Mouse (Mus musculus) limb, embryonic 14.5 days (tissue): ENCODE measurements around the gene Pbld2. TPM values are rescaled to one million over a fixed set of nuclear protein-coding genes. Genes with fewer than 3 reads are reported as not detected.
A peak's percentile ranks its signal among the peaks of the same experiment; 100 is the strongest.

Experiments used
- ATAC-seq: fragments of 200-750 bp; cut with Nextera tagmentation; 2 replicates; pipeline ENCODE4 v1.8.0; 2017; ENCODE audit warnings: low read depth, moderate number of reproducible peaks, moderate TSS enrichment; ENCODE audit not compliant: low FRiP score
- DNase-seq: peaks from one replicate; pipeline ENCODE4 v3.0.0-alpha.2; 2015; ENCODE audit warnings: low spot score
- H3K27ac ChIP-seq: fragments of 300-500 bp; sonication (generic); replicated peaks from 2 replicates; pipeline ENCODE4 v1.5.1; 2014; ENCODE audit warnings: low read depth, mild to moderate bottlenecking, low read length, moderate library complexity, mixed read lengths
- H3K27me3 ChIP-seq: fragments of 300-500 bp; sonication (generic); 2 replicates; pipeline ENCODE4 v1.6.1; 2014; ENCODE audit warnings: low read length, mixed read lengths; ENCODE audit not compliant: control insufficient read depth, insufficient read depth
- H3K36me3 ChIP-seq: fragments of 300-500 bp; sonication (generic); 2 replicates; pipeline ENCODE4 v1.6.1; 2014; ENCODE audit warnings: mild to moderate bottlenecking, low read length, moderate library complexity, mixed read lengths; ENCODE audit not compliant: control insufficient read depth, insufficient read depth
- H3K4me1 ChIP-seq: fragments of 300-500 bp; sonication (generic); 2 replicates; pipeline ENCODE4 v1.6.1; 2014; ENCODE audit warnings: antibody characterized with exemption, low read length, mixed read lengths; ENCODE audit not compliant: control insufficient read depth, insufficient read depth
- H3K4me2 ChIP-seq: fragments of 300-500 bp; sonication (generic); replicated peaks from 2 replicates; pipeline ENCODE4 v1.6.1; 2014; ENCODE audit warnings: low read depth, mild to moderate bottlenecking, low read length, moderate library complexity; ENCODE audit not compliant: severe bottlenecking
- H3K4me3 ChIP-seq: fragments of 300-500 bp; sonication (generic); replicated peaks from 2 replicates; pipeline ENCODE4 v1.5.1; 2014; ENCODE audit warnings: low read length
- H3K9ac ChIP-seq: fragments of 300-500 bp; sonication (generic); 2 replicates; pipeline ENCODE4 v1.6.1; 2014; ENCODE audit warnings: mild to moderate bottlenecking, low read depth, low read length, moderate library complexity; ENCODE audit not compliant: severe bottlenecking
- H3K9me3 ChIP-seq: fragments of 300-500 bp; sonication (generic); 2 replicates; pipeline ENCODE4 v1.6.1; 2016; ENCODE audit warnings: low read length; ENCODE audit not compliant: control insufficient read depth
- POLR2A ChIP-seq: fragments of 200-500 bp; IDR thresholded peaks from 2 replicates; pipeline ENCODE4 v1.8.0; 2012; ENCODE audit warnings: inconsistent platforms, mild to moderate bottlenecking, moderate library complexity, borderline replicate concordance; ENCODE audit not compliant: insufficient read depth, insufficient read length; ENCODE audit errors: extremely low read depth
- WGBS: fragments of 180-500 bp; shearing (Covaris S2); extraction: QIAGEN DNeasy Blood & Tissue Kit; methylation state at CpG from one replicate; pipeline ENCODE4 v1.1.7; 2014; 5-methylcytosine and 5-hydroxymethylcytosine counted together
- polyA plus RNA-seq, 2 experiments: library from polyadenylated mRNA; depleted of rRNA in 1 of 2; stranded (reverse) in 1 of 2; unstranded in 1 of 2; fragments of >200 nt; fragmentation: Nextera tagmentation in 1 of 2; extraction: Ambion mirVana in 1 of 2; gene quantifications; 2 replicates each; pipeline versions ENCODE4 v1.2.1 to v1.2.3; 2012 to 2014

Gene Pbld2
- polyA plus RNA-seq (2012; rRNA removed) (2.1 and 2.8 TPM in 2 replicates), polyA plus RNA-seq (2014; fragmentation: Nextera tagmentation; extraction: Ambion mirVana) (0.52 and 0.64 TPM in 2 replicates)

- under 1% methylated on average over 41 of the region's 69 CpGs for WGBS
- H3K36me3 ChIP-seq, result no peaks in the 10 kb centered on the region
- H3K9me3 ChIP-seq, result no peaks in the 10 kb centered on the region
- ATAC-seq, result peak; percentile 95
- peaks cover 23% of the 10 kb centered on the region for H3K4me1 ChIP-seq
- no peaks in the 10 kb centered on the region for H3K27me3 ChIP-seq
- peak within 1 kb of the TSS; percentile 67 for H3K4me2 ChIP-seq
- DNase-seq, result peak; percentile 95
- H3K4me3 ChIP-seq, result peak within 1 kb of the TSS; percentile 94
- TF ChIP-seq POLR2A, result peak; percentile 89; the same call in 1 of the 2 replicates
- peak within 1 kb of the TSS; percentile 100 for H3K27ac ChIP-seq
- H3K9ac ChIP-seq, result peak within 1 kb of the TSS; percentile 100
Observed at GRCm38 (mm10) chr10:63023749-63024579, at the start of gene Pbld2, which contains the start of gene Hnrnph3. Gene Pbld2 (plus strand): TSS chr10:63024315. Gene Hnrnph3 (minus strand): TSS chr10:63024217.

DNA sequence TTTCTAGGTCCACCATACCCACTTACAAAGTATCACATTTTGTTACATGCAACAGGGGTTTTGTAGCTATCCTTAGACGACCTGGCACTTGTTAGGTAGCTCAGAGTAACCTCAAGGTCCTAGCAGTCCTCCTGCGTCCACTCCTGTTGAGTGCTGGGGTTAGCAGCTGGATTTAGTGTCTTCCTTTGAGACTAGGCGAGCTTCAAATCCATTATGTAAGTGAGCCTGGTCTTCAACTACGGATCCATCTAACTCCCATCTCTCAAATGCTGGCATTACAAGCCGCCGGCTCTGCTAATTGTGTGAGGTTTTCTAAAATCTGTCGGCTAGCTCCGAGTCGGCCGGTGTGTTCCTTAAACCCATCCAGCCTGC is 44.5 kb upstream of the Pbld2 start:
- Histone ChIP-seq H3K27me3 (no peaks in the 10 kb centered on the region), H3K4me3 (peak overlapping the region; percentile 97), H3K9me3 (no peaks in the 10 kb centered on the region), H3K36me3 (peaks cover 23% of the 10 kb centered on the region), H3K9ac (peak overlapping the region; percentile 92), H3K4me2 (peak overlapping the region; percentile 63), H3K4me1 (0 out of 2 replicates have a peak, but pooled peaks cover 3% of the 10 kb centered on the region), H3K27ac (no peak overlapping the region)
- DNase-seq (no peak), ATAC-seq (no peak; the same call in 1 of the 2 replicates)
- 10% methylated on average over 10 of the region's 10 CpGs for WGBS
- TF ChIP-seq POLR2A, result no peak

GRCm38 (mm10) chr10:62980039-62980954 is 43.8 kb upstream of the Pbld2 start, which contains the start of gene Rufy2:
Gene Rufy2 (plus strand): TSS chr10:62980223.
- Histone ChIP-seq H3K4me2 (peak within 1 kb of the TSS; percentile 63), H3K4me1 (0 out of 2 replicates have a peak, but pooled peaks cover 3% of the 10 kb centered on the region), H3K4me3 (peak within 1 kb of the TSS; percentile 97), H3K27me3 (no peaks in the 10 kb centered on the region), H3K9me3 (no peaks in the 10 kb centered on the region), H3K27ac (0 out of 2 replicates have a peak within 1 kb of the TSS, but pooled peaks have one; percentile 48), H3K9ac (peak within 1 kb of the TSS; percentile 92), H3K36me3 (peaks cover 29% of the 10 kb centered on the region)
- DNase-seq (peak; percentile 61), ATAC-seq (peak; percentile 92)
- 1% methylated on average over 61 of the region's 77 CpGs for WGBS
- TF ChIP-seq POLR2A, result 0 out of 2 replicates have a peak, but pooled peaks have one; percentile 12

DNA sequence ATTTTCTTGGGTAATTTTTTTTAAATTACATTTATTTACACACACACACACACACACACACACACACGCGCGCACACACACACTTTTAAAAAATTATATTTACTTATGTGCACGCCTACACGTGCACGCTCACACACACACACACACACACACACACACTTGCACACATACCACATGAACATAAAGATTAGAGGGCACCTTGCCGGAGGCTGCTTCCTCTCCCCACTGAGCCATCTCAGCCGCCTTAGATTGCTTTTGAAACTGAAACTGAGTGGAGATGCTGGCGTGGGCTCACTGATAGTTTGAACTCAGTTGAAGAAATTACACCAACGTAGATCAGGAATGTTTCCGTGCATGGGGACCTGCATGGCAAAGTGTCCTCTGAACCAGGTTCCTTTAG is 40.0 kb upstream of the Pbld2 start:
- no peaks in the 10 kb centered on the region for H3K27me3 ChIP-seq
- 94% methylated on average over 11 of the region's 11 CpGs for WGBS
- DNase-seq (no peak), ATAC-seq (no peak)
- H3K4me3 ChIP-seq, result no peak overlapping the region
- H3K9me3 ChIP-seq, result no peaks in the 10 kb centered on the region
- H3K4me1 ChIP-seq, result 0 out of 2 replicates have a peak, but pooled peaks cover 3% of the 10 kb centered on the region
- H3K36me3 ChIP-seq, result peaks cover 44% of the 10 kb centered on the region
- no peak overlapping the region for H3K9ac ChIP-seq
- H3K27ac ChIP-seq, result no peak overlapping the region
- H3K4me2 ChIP-seq, result no peak overlapping the region
- no peak for TF ChIP-seq POLR2A
